Mouse (Mus musculus): ENCODE results near the gene Cast. TPM values are rescaled to one million over a fixed set of nuclear protein-coding genes. Genes with fewer than 3 reads are reported as not detected.

Gene Cast
- 10 to 100 TPM; 78.1 to 85.1 TPM for total RNA-seq (2021)
- polyA plus RNA-seq (2012; rRNA removed), result 1.8 and 1.9 TPM in 2 replicates
- long read RNA-seq, full-length matches to known transcripts, result 21 of 47 reads
- long read RNA-seq, partial matches to known transcripts, result 7 of 47 reads
- long read RNA-seq, other reads (novel, unspliced or antisense), result 19 of 47 reads

GRCm38 (mm10) chr13:74808152-74808929 lies at the start of gene Cast:
Gene Cast, minus strand, starts transcription at chr13:74808810.
- peak; percentile 82 for DNase-seq

GRCm38 (mm10) chr13:74854338-74855047 lies 45.9 kb upstream of the Cast start:
- DNase-seq, result peak; percentile 72

- no peak for DNase-seq
Observed at GRCm38 (mm10) chr13:74850823-74851222, 42.2 kb upstream of the Cast start.

GRCm38 (mm10) chr13:74845886-74846285 lies 37.3 kb upstream of the Cast start:
- DNase-seq, result no peak

- DNase-seq, result no peak
Observed at GRCm38 (mm10) chr13:74834543-74834942, 25.9 kb upstream of the Cast start.

- DNase-seq, result peak; percentile 15
Observed at GRCm38 (mm10) chr13:74822095-74822494, 13.5 kb upstream of the Cast start.

GRCm38 (mm10) chr13:74815753-74816152 lies 7.1 kb upstream of the Cast start:
- DNase-seq, result no peak

GRCm38 (mm10) chr13:74807446-74808151 lies 1.0 kb downstream of the Cast start:
- DNase-seq, result peak; percentile 92

GRCm38 (mm10) chr13:74806934-74807333 lies 1.7 kb downstream of the Cast start:
- DNase-seq, result no peak

GRCm38 (mm10) chr13:74794435-74794834 lies 14.2 kb downstream of the Cast start:
- no peak for DNase-seq

GRCm38 (mm10) chr13:74787681-74788080 lies 20.9 kb downstream of the Cast start:
- DNase-seq, result no peak

- no peak for DNase-seq
Observed at GRCm38 (mm10) chr13:74772151-74772550, 36.5 kb downstream of the Cast start.

GRCm38 (mm10) chr13:74770480-74770879 lies 38.1 kb downstream of the Cast start:
- peak; percentile 95 for DNase-seq

GRCm38 (mm10) chr13:74769871-74770270 lies 38.7 kb downstream of the Cast start:
- DNase-seq, result peak; percentile 21

- no peak for DNase-seq
Observed at GRCm38 (mm10) chr13:74767186-74767585, 41.4 kb downstream of the Cast start.

GRCm38 (mm10) chr13:74762741-74763140 lies 45.9 kb downstream of the Cast start:
- DNase-seq, result no peak

GRCm38 (mm10) chr13:74759152-74759551 lies 49.5 kb downstream of the Cast start:
- DNase-seq, result no peak

- no peak for DNase-seq
Observed at GRCm38 (mm10) chr13:74743219-74743618, 65.4 kb downstream of the Cast start.

- no peak for DNase-seq
Observed at GRCm38 (mm10) chr13:74736396-74736795, 72.2 kb downstream of the Cast start.

- no peak for DNase-seq
Observed at GRCm38 (mm10) chr13:74735834-74736233, 72.8 kb downstream of the Cast start.

GRCm38 (mm10) chr13:74733726-74734125 lies 74.9 kb downstream of the Cast start:
- no peak for DNase-seq

GRCm38 (mm10) chr13:74719002-74719401 lies 89.6 kb downstream of the Cast start:
- no peak for DNase-seq

All from adrenal gland, adult 2 months (tissue).